Mouse (Mus musculus) G1E (cell line): ENCODE data around the gene Spen. TPM values are rescaled to one million over a fixed set of nuclear protein-coding genes. Genes with fewer than 3 reads are reported as not detected.

Experiments
- ATAC-seq: 2 replicates; pipeline ENCODE4 v1.8.0; 2016; ENCODE audit warnings: mild to moderate bottlenecking; ENCODE audit not compliant: insufficient number of reproducible peaks, poor library complexity, low FRiP score, severe bottlenecking; ENCODE audit errors: extremely low read depth
- DNase-seq: peaks from one replicate; pipeline ENCODE4 v3.0.0; 2012; ENCODE audit warnings: low spot score
- H3K27me3 ChIP-seq: 2 replicates; pipeline ENCODE4 v1.6.1; 2012; ENCODE audit warnings: mild to moderate bottlenecking, low read length, inconsistent platforms; ENCODE audit not compliant: insufficient read depth
- H3K36me3 ChIP-seq: replicated peaks from 2 replicates; pipeline ENCODE3; 2012; ENCODE audit warnings: mild to moderate bottlenecking, inconsistent platforms
- H3K4me1 ChIP-seq: 2 replicates; pipeline ENCODE4 v1.6.1; 2012; ENCODE audit warnings: low read depth, low read length, inconsistent platforms, mixed read lengths; ENCODE audit not compliant: insufficient read depth
- H3K4me3 ChIP-seq: 2 replicates; pipeline ENCODE4 v1.5.1; 2012; ENCODE audit warnings: low read depth, mild to moderate bottlenecking, inconsistent platforms, low read length, moderate library complexity, mixed read lengths
- H3K9me3 ChIP-seq: replicated peaks from 2 replicates; pipeline ENCODE4 v1.6.1; 2012; ENCODE audit warnings: inconsistent platforms
- CTCF ChIP-seq: IDR thresholded peaks from 2 replicates; pipeline ENCODE4 v1.5.1; 2012; ENCODE audit warnings: low read depth, low read length, inconsistent platforms, mixed read lengths
- GATA1 ChIP-seq: IDR thresholded peaks from 2 replicates; pipeline ENCODE4 v1.6.1; 2012; ENCODE audit warnings: borderline replicate concordance, low read length, inconsistent platforms, mixed read lengths
- GATA2 ChIP-seq: IDR thresholded peaks from 2 replicates; pipeline ENCODE4 v1.6.1; 2012; ENCODE audit warnings: low read depth, low read length, inconsistent platforms, borderline replicate concordance
- POLR2AphosphoS5 ChIP-seq: IDR thresholded peaks from 2 replicates; pipeline ENCODE4 v1.6.1; 2012; ENCODE audit warnings: low read depth, low read length, inconsistent platforms; ENCODE audit not compliant: insufficient replicate concordance
- TAL1 ChIP-seq: conservative IDR thresholded peaks from 2 replicates; pipeline ENCODE4 v1.6.1; 2012; ENCODE audit warnings: low read depth, low read length, inconsistent platforms, mixed read lengths
- polyA plus RNA-seq: library from polyadenylated mRNA; stranded (reverse); fragments of >175 nt; gene quantifications from 2 replicates; pipeline ENCODE4 v1.2.3, GENCODE M21; 2012
- total RNA-seq, 2 experiments: library from RNA; stranded (forward) in 1 of 2; stranded (reverse) in 1 of 2; fragments of 200-1000 nt in 1 of 2; fragments of >200 nt in 1 of 2; fragmentation: Nextera tagmentation in 1 of 2; gene quantifications; 2 replicates each; pipeline ENCODE4 v1.2.3; 2014 to 2017

The Spen gene
- total and polyA plus RNA-seq, 3 experiments = 21.4 to 149 (median 100) TPM

- Histone ChIP-seq H3K27me3 (peaks cover 6% of the 10 kb centered on the region; the same call in 1 of the 2 replicates), H3K4me1 (peaks cover 2% of the 10 kb centered on the region), H3K36me3 (peaks cover 98% of the 10 kb centered on the region), H3K4me3 (no peak overlapping the region; the same call in 1 of the 2 replicates), H3K9me3 (peaks cover 80% of the 10 kb centered on the region)
- DNase-seq (no peak), ATAC-seq (no peak)
- TF ChIP-seq TAL1 (no peak), CTCF (no peak), GATA2 (no peak)
Measured at GRCm38 (mm10) chr4:141474431-141474830, 64.0 kb downstream of the Spen start.

- Histone ChIP-seq H3K4me3 (peak overlapping the region; percentile 20; the same call in 1 of the 2 replicates), H3K9me3 (peaks cover 66% of the 10 kb centered on the region), H3K36me3 (peaks cover 98% of the 10 kb centered on the region), H3K4me1 (peaks cover 2% of the 10 kb centered on the region), H3K27me3 (peaks cover 6% of the 10 kb centered on the region; the same call in 1 of the 2 replicates)
- no peak for TF ChIP-seq POLR2AphosphoS5
- TF ChIP-seq GATA2 = no peak
- no peak for TF ChIP-seq TAL1
- no peak for TF ChIP-seq GATA1
- no peak for TF ChIP-seq CTCF
- DNase-seq (no peak), ATAC-seq (no peak)
Measured at GRCm38 (mm10) chr4:141472641-141473321, 65.6 kb downstream of the Spen start.

- Histone ChIP-seq H3K4me1 (peaks cover 2% of the 10 kb centered on the region), H3K27me3 (peaks cover 6% of the 10 kb centered on the region; the same call in 1 of the 2 replicates), H3K36me3 (peaks cover 97% of the 10 kb centered on the region), H3K4me3 (peak overlapping the region; percentile 43), H3K9me3 (peaks cover 53% of the 10 kb centered on the region)
- ATAC-seq (no peak), DNase-seq (no peak)
- no peak for TF ChIP-seq CTCF
- TF ChIP-seq TAL1 = no peak
- TF ChIP-seq POLR2AphosphoS5 = no peak
- TF ChIP-seq GATA1 = no peak
- TF ChIP-seq GATA2 = no peak
Measured at GRCm38 (mm10) chr4:141471491-141471890, 66.9 kb downstream of the Spen start.

- Histone ChIP-seq H3K36me3 (peaks cover 97% of the 10 kb centered on the region), H3K9me3 (peaks cover 42% of the 10 kb centered on the region), H3K4me1 (peaks cover 2% of the 10 kb centered on the region), H3K27me3 (peaks cover 2% of the 10 kb centered on the region; the same call in 1 of the 2 replicates), H3K4me3 (no peak overlapping the region)
- TF ChIP-seq GATA1 (no peak), TAL1 (no peak), CTCF (no peak)
- DNase-seq = no peak
- no peak for ATAC-seq
Measured at GRCm38 (mm10) chr4:141469343-141469742, 69.1 kb downstream of the Spen start.

GRCm38 (mm10) chr4:141468576-141468975 is 69.8 kb downstream of the Spen start:
- peaks cover 2% of the 10 kb centered on the region for H3K4me1 ChIP-seq
- H3K36me3 ChIP-seq = peaks cover 97% of the 10 kb centered on the region
- ATAC-seq (no peak), DNase-seq (no peak)
- peaks cover 36% of the 10 kb centered on the region for H3K9me3 ChIP-seq
- peaks cover 2% of the 10 kb centered on the region; the same call in 1 of the 2 replicates for H3K27me3 ChIP-seq
- no peak overlapping the region for H3K4me3 ChIP-seq
- TF ChIP-seq GATA2 (no peak), POLR2AphosphoS5 (no peak), TAL1 (no peak), GATA1 (no peak), CTCF (no peak)

- DNase-seq (no peak), ATAC-seq (no peak)
- peaks cover 3% of the 10 kb centered on the region for H3K4me1 ChIP-seq
- no peak overlapping the region for H3K4me3 ChIP-seq
- peaks cover 97% of the 10 kb centered on the region for H3K36me3 ChIP-seq
- H3K27me3 ChIP-seq = peaks cover 2% of the 10 kb centered on the region; the same call in 1 of the 2 replicates
- TF ChIP-seq CTCF = no peak
- TF ChIP-seq GATA1 = no peak
- no peak for TF ChIP-seq TAL1
- H3K9me3 ChIP-seq = peaks cover 26% of the 10 kb centered on the region
Measured at GRCm38 (mm10) chr4:141467581-141467927, 70.8 kb downstream of the Spen start.
